Mouse (Mus musculus): ENCODE measurements around the gene Mmp24. TPM values are rescaled to one million over a fixed set of nuclear protein-coding genes. Genes with fewer than 3 reads are reported as not detected.

Mmp24 gene
- polyA plus RNA-seq, 1 experiment: 0.16 TPM

DNA sequence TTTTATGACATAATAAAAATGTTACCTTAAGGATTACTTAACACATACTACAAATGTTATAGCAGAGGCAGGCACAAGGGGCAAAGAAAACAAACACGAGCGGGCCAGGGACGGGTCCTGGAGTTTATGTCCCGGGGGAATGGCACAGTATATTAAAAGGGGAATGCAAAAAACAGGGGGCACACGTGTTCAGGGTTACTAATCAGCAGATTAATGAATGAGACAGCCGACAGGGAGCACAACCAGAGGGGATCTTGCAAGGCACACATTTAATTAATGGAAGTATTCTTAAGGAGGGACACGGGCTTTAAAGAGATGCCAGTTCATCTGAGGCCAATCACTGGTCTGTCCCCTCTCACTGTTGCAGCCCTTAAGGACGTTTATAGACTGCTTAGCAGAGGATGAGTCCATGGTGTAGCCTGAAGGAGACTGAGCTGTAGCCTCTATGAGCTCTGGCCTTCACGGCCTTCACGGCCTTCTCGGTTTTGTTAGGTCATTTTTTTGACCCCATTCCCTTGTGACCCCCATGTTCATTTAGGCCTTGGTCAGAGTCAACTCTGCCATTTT, 88.2 kb downstream of the Mmp24 start:
- peaks cover 2% of the 10 kb centered on the region; the same call in 1 of the 2 replicates for H3K4me1 ChIP-seq (ENCODE audit: control insufficient read depth, insufficient read depth, low read length)
- TF ChIP-seq CTCF (IDR thresholded peaks at IDR 0.05; ENCODE audit: borderline replicate concordance, insufficient read depth, low read length) (no peak), POLR2A (IDR thresholded peaks at IDR 0.05; ENCODE audit: low read depth, low read length) (no peak)
- no peak overlapping the region for H3K27ac ChIP-seq (ENCODE audit: insufficient read depth, low read length)
- no peak overlapping the region for H3K4me3 ChIP-seq (ENCODE audit: insufficient read depth, low read length)

Other genes with a start within 250 kb of the Mmp24 start
- gene Gss, start 182.5 kb upstream of the Mmp24 start, polyA plus RNA-seq (2011; ENCODE audit: insufficient read length, low read depth, missing spikeins): 23.4 and 37.7 TPM in 2 replicates
- gene Myh7b, start 164.1 kb upstream of the Mmp24 start, polyA plus RNA-seq (2011; ENCODE audit: insufficient read length, low read depth, missing spikeins): not detected in 2 replicates
- 105 and 109 TPM in 2 replicates for gene Trpc4ap, start 83.0 kb upstream of the Mmp24 start, polyA plus RNA-seq (2011; ENCODE audit: insufficient read length, low read depth, missing spikeins)
- 13.8 and 16.4 TPM in 2 replicates for gene Edem2, start 45.9 kb upstream of the Mmp24 start, polyA plus RNA-seq (2011; ENCODE audit: insufficient read length, low read depth, missing spikeins)
- gene Gm17581, start 39.5 kb upstream of the Mmp24 start, polyA plus RNA-seq (2011; ENCODE audit: insufficient read length, low read depth, missing spikeins): not detected in 2 replicates
- gene Procr, start 24.2 kb upstream of the Mmp24 start, polyA plus RNA-seq (2011; ENCODE audit: insufficient read length, low read depth, missing spikeins): 11.6 and 28.2 TPM in 2 replicates
- gene BC029722, start 44.1 kb downstream of the Mmp24 start, polyA plus RNA-seq (2011; ENCODE audit: insufficient read length, low read depth, missing spikeins): 35.2 and 46.7 TPM in 2 replicates
- 131 and 133 TPM in 2 replicates for gene Eif6, start 51.6 kb downstream of the Mmp24 start, polyA plus RNA-seq (2011; ENCODE audit: insufficient read length, low read depth, missing spikeins)
- gene Fam83c, start 59.5 kb downstream of the Mmp24 start, polyA plus RNA-seq (2011; ENCODE audit: insufficient read length, low read depth, missing spikeins): not detected in 2 replicates
- gene Uqcc1, start 155.0 kb downstream of the Mmp24 start, polyA plus RNA-seq (2011; ENCODE audit: insufficient read length, low read depth, missing spikeins): 37.8 and 39.5 TPM in 2 replicates
- not detected in 2 replicates for gene Gm15557, start 165.4 kb downstream of the Mmp24 start, polyA plus RNA-seq (2011; ENCODE audit: insufficient read length, low read depth, missing spikeins)
- gene Gdf5, start 170.0 kb downstream of the Mmp24 start, polyA plus RNA-seq (2011; ENCODE audit: insufficient read length, low read depth, missing spikeins): 0.92 and 1.3 TPM in 2 replicates
- gene Cep250, start 181.1 kb downstream of the Mmp24 start, polyA plus RNA-seq (2011; ENCODE audit: insufficient read length, low read depth, missing spikeins): 19.3 and 28.4 TPM in 2 replicates
- gene 6430550D23Rik, start 232.6 kb downstream of the Mmp24 start, polyA plus RNA-seq (2011; ENCODE audit: insufficient read length, low read depth, missing spikeins): 1.3 and 2.0 TPM in 2 replicates
- 144 and 161 TPM in 2 replicates for gene Ergic3, start 232.7 kb downstream of the Mmp24 start, polyA plus RNA-seq (2011; ENCODE audit: insufficient read length, low read depth, missing spikeins)